Mouse (Mus musculus): ENCODE results near the gene Mylk2.

DNA sequence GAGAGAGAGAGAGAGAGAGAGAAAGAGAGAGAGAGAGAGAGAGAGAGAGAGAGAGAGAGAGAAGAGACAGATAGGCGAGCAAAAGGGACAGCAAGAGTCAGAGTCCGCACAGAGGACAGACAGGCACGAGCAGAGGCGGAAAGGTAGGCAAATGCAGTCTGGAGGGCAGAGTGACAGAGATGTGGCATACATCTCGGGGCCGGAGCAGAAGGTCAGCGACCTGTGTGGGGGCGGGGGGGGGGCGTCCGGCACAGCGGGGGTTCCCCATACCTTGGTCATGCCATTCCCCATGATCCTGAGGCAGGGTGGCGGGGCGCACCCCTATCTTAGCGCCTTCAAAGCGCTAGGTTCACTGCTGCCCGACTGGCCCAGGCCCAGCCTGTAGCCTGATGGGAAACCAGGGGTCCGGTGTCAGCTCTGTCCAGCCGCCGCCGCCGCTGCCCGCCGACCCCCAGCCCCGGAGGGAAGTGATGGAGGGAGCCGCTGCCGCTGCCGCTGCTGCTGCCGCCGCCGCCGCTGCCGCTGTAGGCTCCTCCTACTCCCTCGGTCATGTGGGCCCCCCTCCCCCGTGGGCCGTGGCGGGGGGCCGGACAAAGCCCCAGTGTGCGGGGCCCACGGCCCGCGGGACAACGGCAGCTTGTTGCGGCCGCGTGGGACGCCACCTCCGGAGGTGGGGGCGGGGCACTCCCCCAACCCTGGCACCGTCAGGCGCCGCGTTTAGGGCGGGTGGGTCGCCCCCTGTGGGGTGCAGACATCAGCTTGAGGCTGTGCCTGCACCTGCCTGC lies 40.1 kb downstream of the Mylk2 start, which contains the start of gene Dusp15:
- TF ChIP-seq TAL1 (IDR thresholded peaks at IDR 0.05; ENCODE audit: low read length) (no peak), GATA1 (IDR thresholded peaks at IDR 0.05; ENCODE audit: low read length) (no peak)
